ENCODE assay signal across 10 mouse cellular contexts in the genomic region with DNA sequence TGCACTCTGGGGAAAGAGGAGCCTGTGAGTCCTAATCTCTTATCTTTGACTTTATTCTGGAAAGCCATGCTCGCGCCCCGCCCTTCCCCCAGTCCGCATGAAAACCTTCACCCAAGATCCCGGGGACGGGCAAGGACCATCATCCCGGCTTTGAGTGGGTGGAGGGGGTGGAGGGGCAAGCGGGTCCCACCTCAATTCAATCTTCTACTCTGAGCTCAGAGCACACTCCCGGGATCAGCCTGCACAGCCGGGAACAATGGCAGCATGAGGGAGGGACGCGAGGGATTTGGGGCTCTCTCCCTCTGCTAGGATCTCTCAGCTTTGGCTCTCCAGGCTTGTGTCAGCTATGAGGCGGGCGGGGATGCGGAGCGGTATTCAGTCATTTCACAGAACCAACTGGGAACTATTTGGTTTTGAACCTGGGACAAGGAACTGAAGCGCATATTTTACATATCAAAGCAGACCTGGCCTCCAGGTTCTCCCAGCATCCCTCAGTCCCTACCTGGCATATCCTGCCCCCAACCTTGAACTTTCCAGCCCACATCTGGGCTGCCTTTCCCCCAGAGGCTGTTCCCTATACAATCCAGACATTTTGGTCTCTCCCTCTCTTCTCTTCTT.
DNase-seq lines count a peak whose midpoint lies in the region; ATAC-seq and TF ChIP-seq lines count a peak whose summit lies in the region.
"Had no signal": no experiment of that assay in that cellular context is flagged by ENCODE, and none has a peak within 500 bp of the region (broad histone marks: within the 10 kb centered on the region; RNA-seq: fewer than 3 reads in every experiment).

No protein-coding gene starts in this region.

- no peak for ATAC-seq in kidney, embryonic 15.5 days (replicated peaks; ENCODE audit: low FRiP score)
- no peak for ATAC-seq in hindbrain, embryonic 14.5 days (ENCODE audit: low FRiP score)
- no peak for ATAC-seq in midbrain, postnatal 0 days (ENCODE audit: low FRiP score)

- no peak for DNase-seq in kidney, adult 18-20 months
- peak; percentile 51 for DNase-seq in embryo, embryonic 11 days
- no peak for DNase-seq in hindbrain, embryonic 14.5 days (ENCODE audit: low spot score)
- no peak for DNase-seq in midbrain, postnatal 0 days (ENCODE audit: low spot score)
- no peak for DNase-seq in left cerebral cortex, adult 8-10 months (ENCODE audit: low spot score in 2 of 2)
- DNase-seq in layer of hippocampus, postnatal 36 days = no peak
- DNase-seq in spleen, postnatal 10 days (ENCODE audit: low spot score in 2 of 2) = no peak
- DNase-seq: left cerebral cortex, postnatal 4 days had no signal

- no peaks in the 10 kb centered on the region for H3K9me3 ChIP-seq in kidney, embryonic 15.5 days (replicated peaks)
- H3K9me3 ChIP-seq in hindbrain, embryonic 14.5 days (ENCODE audit: control insufficient read depth, low read length) = no peaks in the 10 kb centered on the region
- H3K9me3 ChIP-seq in midbrain, postnatal 0 days (ENCODE audit: low read length) = no peaks in the 10 kb centered on the region

- no peak for TF ChIP-seq CTCF in midbrain, postnatal 0 days (IDR thresholded peaks at IDR 0.05)

- peak overlapping the region; percentile 29 for H3K4me3 ChIP-seq in kidney, embryonic 15.5 days (replicated peaks)
- no peak overlapping the region for H3K4me3 ChIP-seq in hindbrain, embryonic 14.5 days (replicated peaks; ENCODE audit: low read length)
- peak overlapping the region; percentile 18; the same call in 1 of the 2 replicates for H3K4me3 ChIP-seq in midbrain, postnatal 0 days (ENCODE audit: low read depth, low read length)

- H3K27me3 ChIP-seq in kidney, embryonic 15.5 days = peaks cover 12% of the 10 kb centered on the region
- H3K27me3 ChIP-seq in hindbrain, embryonic 14.5 days (ENCODE audit: control insufficient read depth, insufficient read depth, low read length) = no peaks in the 10 kb centered on the region
- peaks cover 3% of the 10 kb centered on the region; the same call in 1 of the 2 replicates for H3K27me3 ChIP-seq in midbrain, postnatal 0 days (ENCODE audit: insufficient read depth, low read length)

- H3K9ac ChIP-seq in kidney, embryonic 15.5 days = peak overlapping the region; percentile 11; the same call in 1 of the 2 replicates
- 0 out of 2 replicates have a peak overlapping the region, but pooled peaks have one; percentile 22 for H3K9ac ChIP-seq in hindbrain, embryonic 14.5 days
- H3K9ac ChIP-seq in midbrain, postnatal 0 days (replicated peaks; ENCODE audit: low read length, poor library complexity, severe bottlenecking) = no peak overlapping the region; the same call in 1 of the 2 replicates

- H3K4me1 ChIP-seq in kidney, embryonic 15.5 days = peaks cover 5% of the 10 kb centered on the region
- H3K4me1 ChIP-seq in hindbrain, embryonic 14.5 days (replicated peaks; ENCODE audit: control insufficient read depth, insufficient read depth, low read length) = peaks cover 6% of the 10 kb centered on the region; the same call in 1 of the 2 replicates
- H3K4me1 ChIP-seq in midbrain, postnatal 0 days (ENCODE audit: insufficient read depth, low read length) = peaks cover 3% of the 10 kb centered on the region; the same call in 1 of the 2 replicates

- WGBS in kidney, embryonic 15.5 days = 2% methylated on average over 17 of the region's 17 CpGs
- WGBS in hindbrain, embryonic 14.5 days = 6% methylated on average over 17 of the region's 17 CpGs
- WGBS in midbrain, postnatal 0 days = 2% methylated on average over 15 of the region's 17 CpGs

- peak overlapping the region; percentile 54 for H3K4me2 ChIP-seq in kidney, embryonic 15.5 days
- peak overlapping the region; percentile 43 for H3K4me2 ChIP-seq in hindbrain, embryonic 14.5 days (replicated peaks)
- peak overlapping the region; percentile 45 for H3K4me2 ChIP-seq in midbrain, postnatal 0 days (ENCODE audit: low read depth, low read length, poor library complexity, severe bottlenecking)

- H3K27ac ChIP-seq in kidney, embryonic 15.5 days = no peak overlapping the region
- H3K27ac ChIP-seq in hindbrain, embryonic 14.5 days = no peak overlapping the region
- H3K27ac ChIP-seq in midbrain, postnatal 0 days (ENCODE audit: low read depth, low read length) = no peak overlapping the region

- H3K36me3 ChIP-seq in kidney, embryonic 15.5 days = no peaks in the 10 kb centered on the region
- H3K36me3 ChIP-seq in hindbrain, embryonic 14.5 days (replicated peaks; ENCODE audit: control insufficient read depth, insufficient read depth) = no peaks in the 10 kb centered on the region
- H3K36me3 ChIP-seq in midbrain, postnatal 0 days (ENCODE audit: insufficient read depth, low read length) = no peaks in the 10 kb centered on the region
- H3K36me3 ChIP-seq: G1E had no signal
